Mouse (Mus musculus): Measurements from ENCODE around the gene Son. TPM values are rescaled to one million over a fixed set of nuclear protein-coding genes. Genes with fewer than 3 reads are reported as not detected.

Gene Son
- polyA plus RNA-seq, 2 experiments, result 42.9 to 64.2 TPM

GRCm38 (mm10) chr16:91627831-91628230, 19.5 kb upstream of the Son start:
- no peak for ATAC-seq (ENCODE audit: insufficient read depth)
- 74% methylated on average over 7 of the region's 7 CpGs for WGBS (ENCODE audit: insufficient replicate concordance)

GRCm38 (mm10) chr16:91628673-91629072, 18.6 kb upstream of the Son start:
- Histone ChIP-seq H3K4me2 (ENCODE audit: low read depth) (no peak overlapping the region), H3K36me3 (replicated peaks; ENCODE audit: control insufficient read depth, insufficient read depth, low read depth) (peaks cover 57% of the 10 kb centered on the region), H3K27ac (no peak overlapping the region), H3K9ac (replicated peaks) (no peak overlapping the region), H3K4me3 (ENCODE audit: insufficient read depth in 1 of 2, low read depth in 2 of 2, low read length in 2 of 2) (no peak overlapping the region), H3K9me3 (ENCODE audit: control insufficient read depth, low read length) (no peaks in the 10 kb centered on the region), H3K27me3 (ENCODE audit: control insufficient read depth, insufficient read depth, low read length) (no peaks in the 10 kb centered on the region), H3K4me1 (replicated peaks; ENCODE audit: control insufficient read depth in 2 of 2, insufficient read depth in 2 of 2, low read length in 1 of 2) (no peaks in the 10 kb centered on the region)
- ATAC-seq (ENCODE audit: insufficient read depth) (no peak), DNase-seq (ENCODE audit: low read depth in 3 of 3, low spot score in 3 of 3) (no peak)
- WGBS (ENCODE audit: insufficient replicate concordance), result 81% methylated on average over 3 of the region's 3 CpGs
- TF ChIP-seq EP300 (IDR thresholded peaks at IDR 0.05; ENCODE audit: low read depth), result no peak

More at GRCm38 (mm10) chr16:91627831-91628230, 19.5 kb upstream of the Son start:
- H3K4me1 ChIP-seq (replicated peaks; ENCODE audit: control insufficient read depth in 2 of 2, insufficient read depth in 2 of 2, low read length in 1 of 2), result no peaks in the 10 kb centered on the region
- H3K27me3 ChIP-seq (ENCODE audit: control insufficient read depth, insufficient read depth, low read length), result no peaks in the 10 kb centered on the region
- H3K4me2 ChIP-seq (ENCODE audit: low read depth), result no peak overlapping the region
- no peak overlapping the region for H3K9ac ChIP-seq (replicated peaks)
- no peak overlapping the region for H3K27ac ChIP-seq
- H3K9me3 ChIP-seq (ENCODE audit: control insufficient read depth, low read length), result no peaks in the 10 kb centered on the region
- TF ChIP-seq CTCF (IDR thresholded peaks at IDR 0.05; ENCODE audit: low read depth) (no peak), EP300 (IDR thresholded peaks at IDR 0.05; ENCODE audit: low read depth) (no peak)
- no peak for DNase-seq (ENCODE audit: low read depth in 3 of 3, low spot score in 3 of 3)
- H3K36me3 ChIP-seq (replicated peaks; ENCODE audit: control insufficient read depth, insufficient read depth, low read depth), result peaks cover 66% of the 10 kb centered on the region
- H3K4me3 ChIP-seq (ENCODE audit: insufficient read depth in 1 of 2, low read depth in 2 of 2, low read length in 2 of 2), result no peak overlapping the region

GRCm38 (mm10) chr16:91629749-91630148, 17.6 kb upstream of the Son start:
- no peak for TF ChIP-seq CTCF (IDR thresholded peaks at IDR 0.05; ENCODE audit: low read depth)
- no peak for TF ChIP-seq EP300 (IDR thresholded peaks at IDR 0.05; ENCODE audit: low read depth)
- Histone ChIP-seq H3K4me2 (ENCODE audit: low read depth) (no peak overlapping the region), H3K9ac (replicated peaks) (no peak overlapping the region), H3K4me1 (replicated peaks; ENCODE audit: control insufficient read depth in 2 of 2, insufficient read depth in 2 of 2, low read length in 1 of 2) (no peaks in the 10 kb centered on the region), H3K4me3 (ENCODE audit: insufficient read depth in 1 of 2, low read depth in 2 of 2, low read length in 2 of 2) (no peak overlapping the region), H3K9me3 (ENCODE audit: control insufficient read depth, low read length) (no peaks in the 10 kb centered on the region), H3K27ac (no peak overlapping the region), H3K27me3 (ENCODE audit: control insufficient read depth, insufficient read depth, low read length) (no peaks in the 10 kb centered on the region), H3K36me3 (replicated peaks; ENCODE audit: control insufficient read depth, insufficient read depth, low read depth) (peaks cover 59% of the 10 kb centered on the region)
- WGBS (ENCODE audit: insufficient replicate concordance), result 70% methylated on average over 4 of the region's 4 CpGs
- DNase-seq (ENCODE audit: low read depth in 3 of 3, low spot score in 3 of 3) (no peak), ATAC-seq (ENCODE audit: insufficient read depth) (no peak)

GRCm38 (mm10) chr16:91630584-91630983, 16.7 kb upstream of the Son start:
- DNase-seq (ENCODE audit: low read depth in 3 of 3, low spot score in 3 of 3), result no peak
- Histone ChIP-seq H3K9me3 (ENCODE audit: control insufficient read depth, low read length) (no peaks in the 10 kb centered on the region), H3K36me3 (replicated peaks; ENCODE audit: control insufficient read depth, insufficient read depth, low read depth) (peaks cover 57% of the 10 kb centered on the region), H3K4me3 (ENCODE audit: insufficient read depth in 1 of 2, low read depth in 2 of 2, low read length in 2 of 2) (no peak overlapping the region), H3K9ac (replicated peaks) (no peak overlapping the region), H3K4me2 (ENCODE audit: low read depth) (no peak overlapping the region), H3K27me3 (ENCODE audit: control insufficient read depth, insufficient read depth, low read length) (no peaks in the 10 kb centered on the region), H3K4me1 (replicated peaks; ENCODE audit: control insufficient read depth in 2 of 2, insufficient read depth in 2 of 2, low read length in 1 of 2) (no peaks in the 10 kb centered on the region), H3K27ac (no peak overlapping the region)
- no peak for TF ChIP-seq CTCF (IDR thresholded peaks at IDR 0.05; ENCODE audit: low read depth)
- no peak for TF ChIP-seq EP300 (IDR thresholded peaks at IDR 0.05; ENCODE audit: low read depth)
- 85% methylated on average over 1 of the region's 1 CpGs for WGBS (ENCODE audit: insufficient replicate concordance)
- no peak for ATAC-seq (ENCODE audit: insufficient read depth)

- no peaks in the 10 kb centered on the region for H3K27me3 ChIP-seq (ENCODE audit: control insufficient read depth, insufficient read depth, low read length)
- ATAC-seq (ENCODE audit: insufficient read depth), result no peak
- DNase-seq (ENCODE audit: low read depth in 3 of 3, low spot score in 3 of 3), result no peak
- H3K9ac ChIP-seq (replicated peaks), result no peak overlapping the region
- H3K4me2 ChIP-seq (ENCODE audit: low read depth), result no peak overlapping the region
- WGBS (ENCODE audit: insufficient replicate concordance), result 75% methylated on average over 5 of the region's 5 CpGs
- no peak overlapping the region for H3K4me3 ChIP-seq (ENCODE audit: insufficient read depth in 1 of 2, low read depth in 2 of 2, low read length in 2 of 2)
- peaks cover 61% of the 10 kb centered on the region for H3K36me3 ChIP-seq (replicated peaks; ENCODE audit: control insufficient read depth, insufficient read depth, low read depth)
- H3K9me3 ChIP-seq (ENCODE audit: control insufficient read depth, low read length), result no peaks in the 10 kb centered on the region
- no peak overlapping the region for H3K27ac ChIP-seq
- no peaks in the 10 kb centered on the region for H3K4me1 ChIP-seq (replicated peaks; ENCODE audit: control insufficient read depth in 2 of 2, insufficient read depth in 2 of 2, low read length in 1 of 2)
- no peak for TF ChIP-seq EP300 (IDR thresholded peaks at IDR 0.05; ENCODE audit: low read depth)
- no peak for TF ChIP-seq CTCF (IDR thresholded peaks at IDR 0.05; ENCODE audit: low read depth)
Observed at GRCm38 (mm10) chr16:91632439-91632838, 14.9 kb upstream of the Son start.

All from liver, embryonic 14.5 days (tissue).